Mouse (Mus musculus) hindbrain, embryonic 13.5 days (tissue): ENCODE data around the gene Eme2. TPM values are rescaled to one million over a fixed set of nuclear protein-coding genes. Genes with fewer than 3 reads are reported as not detected.

Experiments
- ATAC-seq: fragments of 200-750 bp; cut with Nextera tagmentation; 2 replicates; pipeline ENCODE4 v1.8.0; 2017; ENCODE audit warnings: moderate TSS enrichment; ENCODE audit not compliant: low FRiP score
- H3K27ac ChIP-seq: fragments of 300-500 bp; sonication (generic); 2 replicates; pipeline ENCODE4 v1.5.1; 2015; ENCODE audit warnings: inconsistent platforms, mild to moderate bottlenecking, moderate library complexity
- H3K27me3 ChIP-seq: fragments of 300-500 bp; sonication (generic); 2 replicates; pipeline ENCODE4 v1.6.1; 2015; ENCODE audit warnings: mild to moderate bottlenecking, inconsistent platforms
- H3K36me3 ChIP-seq: fragments of 300-500 bp; sonication (generic); 2 replicates; pipeline ENCODE4 v1.6.1; 2015; ENCODE audit warnings: mild to moderate bottlenecking, inconsistent platforms
- H3K4me1 ChIP-seq: fragments of 300-500 bp; sonication (generic); replicated peaks from 2 replicates; pipeline ENCODE4 v1.6.1; 2015; ENCODE audit warnings: inconsistent platforms
- H3K4me2 ChIP-seq: fragments of 300-500 bp; sonication (generic); 2 replicates; pipeline ENCODE4 v1.6.1; 2015; ENCODE audit warnings: inconsistent platforms, mild to moderate bottlenecking, moderate library complexity
- H3K4me3 ChIP-seq: fragments of 300-500 bp; sonication (generic); 2 replicates; pipeline ENCODE4 v1.5.1; 2015; ENCODE audit warnings: mild to moderate bottlenecking, inconsistent platforms
- H3K9ac ChIP-seq: fragments of 300-500 bp; sonication (generic); 2 replicates; pipeline ENCODE4 v1.6.1; 2015; ENCODE audit warnings: mild to moderate bottlenecking, inconsistent platforms
- H3K9me3 ChIP-seq: fragments of 300-500 bp; sonication (generic); 2 replicates; pipeline ENCODE4 v1.6.1; 2016; ENCODE audit warnings: inconsistent platforms
- WGBS: fragments of 180-500 bp; shearing (Covaris S2); methylation state at CpG from one replicate; pipeline ENCODE4 v1.1.7; 2015; 5-methylcytosine and 5-hydroxymethylcytosine counted together
- polyA plus RNA-seq: library from polyadenylated mRNA; unstranded; fragments of >200 nt; fragmentation: Nextera tagmentation; extraction: Ambion mirVana; gene quantifications from 2 replicates; pipeline ENCODE4 v1.2.1, GENCODE M21; 2015

Eme2 gene
- polyA plus RNA-seq, 1 experiment from 2014 or later, result 31.4 TPM

DNA sequence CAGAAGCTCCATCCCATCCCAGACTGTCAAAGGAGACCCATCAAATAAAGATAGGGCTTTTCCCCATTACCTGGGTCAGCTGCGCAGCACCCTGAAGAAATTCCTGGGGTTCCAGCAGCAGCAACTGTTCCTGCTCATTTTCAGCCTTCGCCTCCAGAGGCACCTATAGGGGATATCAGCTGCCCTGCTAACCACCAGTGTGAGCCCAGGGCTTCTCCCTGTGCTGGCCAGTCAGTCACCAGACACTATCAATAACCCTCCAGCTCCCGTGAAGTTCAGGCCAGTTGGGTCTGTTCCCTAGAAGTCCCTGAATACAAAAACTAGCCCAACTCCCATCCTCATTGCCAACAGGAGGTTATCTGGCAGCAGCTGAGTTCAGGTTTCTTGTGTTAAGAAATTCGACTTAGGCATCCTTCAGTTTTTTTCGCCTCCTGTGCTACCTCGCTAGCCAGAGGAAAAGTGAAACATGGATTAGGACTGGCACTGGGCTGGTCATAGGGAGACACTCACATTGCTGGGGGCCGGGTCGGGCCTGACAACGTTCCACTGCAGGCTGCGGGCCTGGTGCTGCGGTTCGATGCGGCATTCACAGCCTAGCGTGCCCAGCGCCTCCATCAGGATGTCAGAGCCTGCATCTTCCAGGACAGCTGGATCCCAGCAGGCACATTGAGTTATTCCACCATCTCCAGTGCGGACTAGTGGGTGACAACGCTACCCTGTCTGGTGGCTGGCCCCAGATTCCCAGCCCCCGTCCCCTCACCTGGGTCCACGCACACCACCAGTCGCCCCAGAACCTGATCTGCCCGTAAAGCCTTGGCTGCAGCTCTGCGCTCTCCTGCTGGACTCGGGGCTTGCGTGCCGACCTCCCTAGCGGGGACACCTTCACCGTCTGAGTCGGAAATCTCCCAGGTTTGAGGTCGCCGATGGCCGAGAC, 559 bp downstream of the Eme2 start:
- H3K27ac ChIP-seq, result peak overlapping the region; percentile 91
- H3K4me3 ChIP-seq, result peak overlapping the region; percentile 70
- peak; percentile 38 for ATAC-seq
- peaks cover 68% of the 10 kb centered on the region for H3K36me3 ChIP-seq
- peak overlapping the region; percentile 100 for H3K4me2 ChIP-seq
- H3K9me3 ChIP-seq, result no peaks in the 10 kb centered on the region
- peak overlapping the region; percentile 96 for H3K9ac ChIP-seq
- no peaks in the 10 kb centered on the region for H3K27me3 ChIP-seq
- peaks cover 49% of the 10 kb centered on the region for H3K4me1 ChIP-seq
- 12% methylated on average over 31 of the region's 31 CpGs for WGBS

GRCm38 (mm10) chr17:24893276-24893675, 1.6 kb downstream of the Eme2 start:
- Histone ChIP-seq H3K4me1 (peaks cover 52% of the 10 kb centered on the region), H3K9me3 (no peaks in the 10 kb centered on the region), H3K9ac (0 out of 2 replicates have a peak overlapping the region, but pooled peaks have one; percentile 96), H3K27ac (no peak overlapping the region), H3K36me3 (peaks cover 63% of the 10 kb centered on the region), H3K4me2 (no peak overlapping the region), H3K4me3 (no peak overlapping the region), H3K27me3 (no peaks in the 10 kb centered on the region)
- 91% methylated on average over 2 of the region's 2 CpGs for WGBS
- ATAC-seq, result no peak

DNA sequence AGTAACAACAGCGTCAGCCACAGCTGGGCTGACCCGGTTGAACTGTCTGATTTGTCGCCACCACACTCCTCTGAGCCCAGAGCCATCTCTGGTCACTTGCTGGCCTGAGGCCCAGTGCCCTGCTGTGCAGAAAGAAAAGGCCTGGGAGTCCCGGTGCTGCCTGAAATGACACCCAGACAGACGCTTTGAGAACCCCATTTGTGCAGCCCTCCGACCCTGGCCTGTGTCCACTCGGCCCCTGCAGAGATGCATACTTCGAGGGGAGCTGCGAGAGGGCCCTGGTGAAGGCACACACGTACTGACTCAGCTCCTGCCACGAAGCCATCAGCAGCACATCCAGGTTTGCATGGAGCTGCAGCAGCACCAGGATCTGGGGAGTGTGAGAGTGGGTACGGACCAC, 2.1 kb downstream of the Eme2 start:
- Histone ChIP-seq H3K27me3 (no peaks in the 10 kb centered on the region), H3K9ac (no peak overlapping the region), H3K9me3 (no peaks in the 10 kb centered on the region), H3K4me2 (no peak overlapping the region), H3K36me3 (peaks cover 58% of the 10 kb centered on the region), H3K27ac (no peak overlapping the region), H3K4me1 (peaks cover 52% of the 10 kb centered on the region), H3K4me3 (no peak overlapping the region)
- 92% methylated on average over 12 of the region's 12 CpGs for WGBS
- no peak for ATAC-seq

- no peak overlapping the region for H3K4me2 ChIP-seq
- no peak overlapping the region for H3K27ac ChIP-seq
- 89% methylated on average over 13 of the region's 13 CpGs for WGBS
- no peak overlapping the region for H3K4me3 ChIP-seq
- peaks cover 52% of the 10 kb centered on the region for H3K36me3 ChIP-seq
- H3K9me3 ChIP-seq, result no peaks in the 10 kb centered on the region
- H3K4me1 ChIP-seq, result peaks cover 49% of the 10 kb centered on the region
- ATAC-seq, result no peak
- no peak overlapping the region; the same call in 1 of the 2 replicates for H3K9ac ChIP-seq
- H3K27me3 ChIP-seq, result no peaks in the 10 kb centered on the region
Observed at GRCm38 (mm10) chr17:24891321-24891720, 3.6 kb downstream of the Eme2 start.

GRCm38 (mm10) chr17:24890151-24891092, 4.5 kb downstream of the Eme2 start:
- Histone ChIP-seq H3K9me3 (no peaks in the 10 kb centered on the region), H3K4me2 (no peak overlapping the region), H3K9ac (no peak overlapping the region), H3K36me3 (peaks cover 52% of the 10 kb centered on the region), H3K4me3 (no peak overlapping the region; the same call in 1 of the 2 replicates), H3K27ac (no peak overlapping the region), H3K4me1 (peaks cover 46% of the 10 kb centered on the region), H3K27me3 (no peaks in the 10 kb centered on the region)
- no peak for ATAC-seq
- WGBS, result 90% methylated on average over 19 of the region's 19 CpGs

DNA sequence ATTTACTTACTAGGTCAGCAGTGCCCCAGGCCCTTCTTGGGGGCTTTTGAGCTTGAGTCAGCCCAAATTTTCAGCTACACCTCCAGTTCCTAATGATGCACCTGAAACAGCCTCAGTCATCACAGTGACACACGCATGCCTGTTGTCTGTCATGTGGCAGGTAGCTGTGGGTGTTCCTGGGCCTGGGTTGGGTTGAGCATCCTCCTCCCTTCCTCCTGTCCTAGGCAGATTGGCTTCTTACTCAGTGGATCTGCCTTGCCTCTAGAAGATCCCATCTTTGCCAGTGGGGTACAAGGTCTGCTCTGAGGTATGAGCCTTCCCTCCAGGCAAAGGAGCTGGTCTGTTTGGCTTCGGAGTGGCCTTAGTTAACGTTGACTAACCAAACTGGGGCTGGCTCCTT, 6.0 kb downstream of the Eme2 start:
- no peak overlapping the region for H3K4me3 ChIP-seq
- H3K27me3 ChIP-seq, result no peaks in the 10 kb centered on the region
- H3K9ac ChIP-seq, result no peak overlapping the region
- H3K27ac ChIP-seq, result no peak overlapping the region
- peaks cover 47% of the 10 kb centered on the region for H3K4me1 ChIP-seq
- H3K4me2 ChIP-seq, result 0 out of 2 replicates have a peak overlapping the region, but pooled peaks have one; percentile 87
- H3K36me3 ChIP-seq, result peaks cover 60% of the 10 kb centered on the region
- ATAC-seq, result no peak
- H3K9me3 ChIP-seq, result no peaks in the 10 kb centered on the region
- WGBS, result 94% methylated on average over 3 of the region's 3 CpGs

- WGBS, result 72% methylated on average over 18 of the region's 18 CpGs
- ATAC-seq, result peak; percentile 9
- H3K36me3 ChIP-seq, result peaks cover 60% of the 10 kb centered on the region
- H3K27me3 ChIP-seq, result no peaks in the 10 kb centered on the region
- H3K4me1 ChIP-seq, result peaks cover 39% of the 10 kb centered on the region
- H3K9me3 ChIP-seq, result no peaks in the 10 kb centered on the region
- H3K9ac ChIP-seq, result peak overlapping the region; percentile 94
- H3K4me3 ChIP-seq, result peak overlapping the region; percentile 92
- H3K27ac ChIP-seq, result peak overlapping the region; percentile 85; the same call in 1 of the 2 replicates
- H3K4me2 ChIP-seq, result peak overlapping the region; percentile 87
Observed at GRCm38 (mm10) chr17:24887291-24888080, 7.4 kb downstream of the Eme2 start.

DNA sequence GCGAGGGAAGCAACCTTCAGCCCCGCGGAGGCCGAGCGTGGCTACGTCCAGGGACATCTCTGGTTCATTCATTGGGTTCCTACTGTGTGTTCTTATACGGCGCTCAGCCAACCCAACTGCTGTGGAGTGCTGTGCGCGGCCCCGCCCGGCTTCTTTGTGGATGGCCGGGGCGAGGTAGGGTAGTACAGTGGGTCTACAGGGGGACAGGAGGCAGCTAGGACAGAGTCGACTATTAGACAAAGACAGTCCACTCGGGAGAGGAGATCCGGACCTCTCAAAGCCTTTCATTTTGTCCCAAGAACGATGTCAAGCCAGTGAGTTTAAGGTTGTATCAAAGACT, 8.0 kb downstream of the Eme2 start:
- H3K36me3 ChIP-seq, result peaks cover 58% of the 10 kb centered on the region
- peak overlapping the region; percentile 94 for H3K9ac ChIP-seq
- no peaks in the 10 kb centered on the region for H3K9me3 ChIP-seq
- peak; percentile 62 for ATAC-seq
- H3K27me3 ChIP-seq, result no peaks in the 10 kb centered on the region
- peak overlapping the region; percentile 92 for H3K4me3 ChIP-seq
- H3K27ac ChIP-seq, result peak overlapping the region; percentile 85
- H3K4me2 ChIP-seq, result peak overlapping the region; percentile 87
- peaks cover 39% of the 10 kb centered on the region for H3K4me1 ChIP-seq
- under 1% methylated on average over 18 of the region's 18 CpGs for WGBS

GRCm38 (mm10) chr17:24886134-24886931, 8.6 kb downstream of the Eme2 start, which contains the start of the genes Nubp2 and Spsb3:
Nubp2 (minus strand) TSS chr17:24886349.
Spsb3 (plus strand) TSS chr17:24886643.
- Histone ChIP-seq H3K27ac (peak within 1 kb of the TSS; percentile 85), H3K4me1 (peaks cover 39% of the 10 kb centered on the region), H3K9ac (peak within 1 kb of the TSS; percentile 94), H3K4me3 (peak within 1 kb of the TSS; percentile 92), H3K36me3 (peaks cover 52% of the 10 kb centered on the region), H3K9me3 (no peaks in the 10 kb centered on the region), H3K4me2 (peak within 1 kb of the TSS; percentile 96), H3K27me3 (no peaks in the 10 kb centered on the region)
- ATAC-seq, result peak; percentile 98
- WGBS, result under 1% methylated on average over 69 of the region's 69 CpGs

DNA sequence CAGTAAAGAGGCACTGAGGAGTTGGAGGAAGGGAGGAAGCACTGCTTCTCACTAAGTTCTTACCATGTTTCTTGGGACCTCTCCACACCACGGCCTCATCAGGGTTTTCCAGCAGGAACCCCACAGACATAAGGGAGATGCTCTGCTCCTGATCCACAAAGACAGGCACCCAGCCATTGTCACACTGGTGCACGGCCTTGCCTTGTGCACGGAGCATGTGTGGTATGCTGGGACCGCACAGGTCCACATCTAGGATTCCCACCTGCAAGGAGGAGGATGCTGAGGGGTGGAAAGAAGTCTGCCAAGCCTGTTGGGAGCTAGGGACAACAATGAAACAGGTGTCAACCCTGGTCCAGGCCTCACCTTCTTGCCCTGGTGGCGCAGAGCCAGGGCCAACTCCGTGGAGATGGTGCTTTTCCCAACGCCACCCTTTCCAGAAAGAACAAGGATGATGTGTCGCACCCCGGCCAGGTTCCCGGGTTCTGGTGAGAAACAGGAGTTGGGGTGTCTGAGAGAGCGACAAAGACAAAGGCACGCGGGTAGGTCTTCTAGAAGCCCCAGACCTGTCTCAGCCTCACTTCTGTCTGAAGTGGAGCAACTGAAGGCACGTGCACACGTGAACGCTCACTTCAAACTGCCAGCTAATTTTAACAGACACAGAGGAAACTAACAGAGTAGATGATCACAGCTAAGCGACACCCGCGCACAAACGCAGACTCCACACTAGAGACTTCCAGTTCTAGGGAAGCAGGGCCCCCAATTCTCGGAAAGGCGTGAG, 9.3 kb downstream of the Eme2 start:
- Histone ChIP-seq H3K4me1 (peaks cover 39% of the 10 kb centered on the region), H3K9me3 (no peaks in the 10 kb centered on the region), H3K4me2 (peak overlapping the region; percentile 96), H3K9ac (peak overlapping the region; percentile 77), H3K4me3 (peak overlapping the region; percentile 86), H3K27me3 (no peaks in the 10 kb centered on the region), H3K36me3 (peaks cover 44% of the 10 kb centered on the region), H3K27ac (0 out of 2 replicates have a peak overlapping the region, but pooled peaks have one; percentile 23)
- WGBS, result 24% methylated on average over 22 of the region's 22 CpGs
- no peak for ATAC-seq
